ENCODE assay signal across 11 mouse cellular contexts in genomic region chrX:38216986-38217675, GRCm38 (mm10). TPM values are rescaled to one million over a fixed set of nuclear protein-coding genes. Genes with fewer than 3 reads are reported as not detected.
DNase-seq lines count a peak whose midpoint lies in the region; ATAC-seq and TF ChIP-seq lines count a peak whose summit lies in the region.
"Had no signal": no experiment of that assay in that cellular context is flagged by ENCODE, and none has a peak within 500 bp of the region (broad histone marks: within the 10 kb centered on the region; RNA-seq: fewer than 3 reads in every experiment).

No protein-coding gene starts in this region.

- 0 out of 2 replicates have a peak, but pooled peaks have one; percentile 47 for ATAC-seq in midbrain, postnatal 0 days (ENCODE audit: low FRiP score)

- TF ChIP-seq CTCF in midbrain, postnatal 0 days (IDR thresholded peaks at IDR 0.05): no peak

- 83% methylated on average over 9 of the region's 9 CpGs for WGBS in midbrain, postnatal 0 days

- H3K4me1 ChIP-seq in midbrain, postnatal 0 days (ENCODE audit: insufficient read depth, low read length): no peaks in the 10 kb centered on the region
- H3K4me1 ChIP-seq: heart, embryonic 15.5 days had no signal

- H3K9me3 ChIP-seq in midbrain, postnatal 0 days (ENCODE audit: low read length): no peaks in the 10 kb centered on the region
- H3K9me3 ChIP-seq: heart, embryonic 15.5 days had no signal

- H3K4me3 ChIP-seq in midbrain, postnatal 0 days (ENCODE audit: low read depth, low read length): no peak overlapping the region
- H3K4me3 ChIP-seq: heart, embryonic 15.5 days had no signal

- DNase-seq in lung, postnatal 36 days: peak; percentile 6
- no peak for DNase-seq in lung, postnatal 4 days
- DNase-seq in adrenal gland, postnatal 36 days: peak; percentile 19 to 40
- DNase-seq in kidney, adult 9 months: peak; percentile 44
- DNase-seq in midbrain, postnatal 0 days (ENCODE audit: low spot score): peak; percentile 9
- no peak for DNase-seq in thymus, postnatal 36 days
- DNase-seq in gastrocnemius, adult 18-20 months (ENCODE audit: low spot score): no peak
- DNase-seq: cerebellum, adult 9-11 months; thymus, adult 2 months had no signal

- no peaks in the 10 kb centered on the region for H3K36me3 ChIP-seq in midbrain, postnatal 0 days (ENCODE audit: insufficient read depth, low read length)
- H3K36me3 ChIP-seq: heart, embryonic 15.5 days had no signal

- H3K9ac ChIP-seq in midbrain, postnatal 0 days (replicated peaks; ENCODE audit: low read length, poor library complexity, severe bottlenecking): no peak overlapping the region
- H3K9ac ChIP-seq: heart, embryonic 15.5 days; liver, embryonic 14.5 days had no signal

- H3K27me3 ChIP-seq in midbrain, postnatal 0 days (ENCODE audit: insufficient read depth, low read length): no peaks in the 10 kb centered on the region
- H3K27me3 ChIP-seq: heart, embryonic 15.5 days had no signal

- H3K27ac ChIP-seq in midbrain, postnatal 0 days (ENCODE audit: low read depth, low read length): no peak overlapping the region
- H3K27ac ChIP-seq: heart, embryonic 15.5 days; liver, embryonic 14.5 days had no signal

- no peak overlapping the region for H3K4me2 ChIP-seq in midbrain, postnatal 0 days (ENCODE audit: low read depth, low read length, poor library complexity, severe bottlenecking)
- H3K4me2 ChIP-seq: heart, embryonic 15.5 days had no signal

RNA-seq across cellular contexts. Expression of gene Zbtb33, which starts 27.5 kb away (rescaled TPM):
- total RNA-seq in adrenal gland, postnatal 36 days (2021): 10 to 100 TPM; 30.4 to 34.2 TPM
- 27.3 and 33.0 TPM in 2 replicates for total RNA-seq in midbrain, postnatal 0 days (2014; rRNA removed)
- 3.3 and 3.7 TPM in 2 replicates for polyA plus RNA-seq in midbrain, postnatal 0 days (2015; fragmentation: Nextera tagmentation; extraction: Ambion mirVana)
- total RNA-seq in gastrocnemius, adult 18-20 months (2021): 1 to 10 TPM; 6.0 to 6.6 TPM

RNA-seq across cellular contexts. Expression of gene Tmem255a, which starts 35.1 kb away (rescaled TPM):
- 10 to 100 TPM; 16.1 to 21.5 TPM for total RNA-seq in adrenal gland, postnatal 36 days (2021)
- 26.5 and 29.3 TPM in 2 replicates for total RNA-seq in midbrain, postnatal 0 days (2014; rRNA removed)
- polyA plus RNA-seq in midbrain, postnatal 0 days (2015; fragmentation: Nextera tagmentation; extraction: Ambion mirVana): 25.5 and 27.8 TPM in 2 replicates
- total RNA-seq in gastrocnemius, adult 18-20 months (2021): 1 to 10 TPM in 1 of 2 experiments, under 1 TPM in 1; 0.26 to 1.1 TPM

Comparison
In these comparisons a context has a peak if more than half of its experiments do, and no peak if none do; other contexts are left out.
1. DNase-seq: peak in lung, postnatal 36 days (single experiment), adrenal gland, postnatal 36 days (2 of 2), kidney, adult 9 months (single experiment) and midbrain, postnatal 0 days (single experiment); none in lung, postnatal 4 days (0 of 2), thymus, postnatal 36 days (0 of 2) and gastrocnemius, adult 18-20 months (single experiment).
2. RNA of gene Tmem255a, which starts 35.1 kb away (total RNA-seq): 26.5 to 29.3 TPM in midbrain, postnatal 0 days and 16.1 to 21.5 TPM in adrenal gland, postnatal 36 days; 0.26 to 1.1 TPM in gastrocnemius, adult 18-20 months; every median in the first group is over 4 times any median in the second.